Mouse (Mus musculus): ENCODE data around the gene Cish.
A peak's percentile ranks its signal among the peaks of the same experiment; 100 is the strongest.
"Not testable (repeated sequence)": the region's sequence is repeated elsewhere in the genome, so short reads cannot be mapped to it uniquely, and the experiment has no call there.

Gene Cish

GRCm38 (mm10) chr9:107298059-107298780, 2.4 kb downstream of the Cish start:
- peak; percentile 73 for DNase-seq (ENCODE audit: low read depth, low spot score)

GRCm38 (mm10) chr9:107298876-107299275, 3.0 kb downstream of the Cish start:
- peak; percentile 41 for DNase-seq (ENCODE audit: low read depth, low spot score)

DNA sequence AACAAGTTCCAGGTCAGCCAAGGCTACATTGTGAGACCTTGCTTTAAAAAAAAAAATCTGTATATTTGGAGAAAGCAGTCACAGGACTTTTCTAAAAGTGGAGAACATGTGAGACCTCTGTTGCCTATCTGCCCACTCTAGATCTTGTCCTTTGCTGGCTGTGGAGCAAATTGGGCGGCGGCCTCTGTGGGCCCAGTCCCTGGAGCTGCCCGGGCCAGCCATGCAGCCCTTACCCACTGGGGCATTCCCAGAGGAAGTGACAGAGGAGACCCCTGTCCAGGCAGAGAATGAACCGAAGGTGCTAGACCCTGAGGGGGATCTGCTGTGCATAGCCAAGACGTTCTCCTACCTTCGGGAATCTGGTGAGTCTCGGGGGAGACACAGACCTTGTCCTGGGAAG, 4.0 kb downstream of the Cish start:
- peak; percentile 10 for DNase-seq (ENCODE audit: low read depth, low spot score)

DNA sequence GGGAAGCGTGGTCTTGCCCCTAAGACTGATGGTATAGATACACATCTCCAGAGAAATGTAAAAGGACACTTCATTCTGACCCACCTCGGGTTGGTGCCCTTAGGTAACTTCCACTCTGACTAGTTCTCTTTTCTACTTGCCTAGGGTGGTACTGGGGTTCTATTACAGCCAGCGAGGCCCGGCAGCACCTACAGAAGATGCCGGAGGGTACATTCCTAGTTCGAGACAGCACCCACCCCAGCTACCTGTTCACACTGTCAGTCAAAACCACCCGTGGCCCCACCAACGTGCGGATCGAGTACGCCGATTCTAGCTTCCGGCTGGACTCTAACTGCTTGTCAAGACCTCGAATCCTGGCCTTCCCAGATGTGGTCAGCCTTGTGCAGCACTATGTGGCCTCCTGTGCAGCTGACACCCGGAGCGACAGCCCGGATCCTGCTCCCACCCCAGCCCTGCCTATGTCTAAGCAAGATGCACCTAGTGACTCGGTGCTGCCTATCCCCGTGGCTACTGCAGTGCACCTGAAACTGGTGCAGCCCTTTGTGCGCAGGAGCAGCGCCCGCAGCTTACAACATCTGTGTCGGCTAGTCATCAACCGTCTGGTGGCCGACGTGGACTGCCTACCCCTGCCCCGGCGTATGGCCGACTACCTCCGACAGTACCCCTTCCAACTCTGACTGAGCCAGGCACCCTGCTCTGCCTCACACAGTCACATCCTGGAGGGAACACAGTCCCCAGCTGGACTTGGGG, 4.6 kb downstream of the Cish start:
- DNase-seq (ENCODE audit: low read depth, low spot score): peak; percentile 47

DNA sequence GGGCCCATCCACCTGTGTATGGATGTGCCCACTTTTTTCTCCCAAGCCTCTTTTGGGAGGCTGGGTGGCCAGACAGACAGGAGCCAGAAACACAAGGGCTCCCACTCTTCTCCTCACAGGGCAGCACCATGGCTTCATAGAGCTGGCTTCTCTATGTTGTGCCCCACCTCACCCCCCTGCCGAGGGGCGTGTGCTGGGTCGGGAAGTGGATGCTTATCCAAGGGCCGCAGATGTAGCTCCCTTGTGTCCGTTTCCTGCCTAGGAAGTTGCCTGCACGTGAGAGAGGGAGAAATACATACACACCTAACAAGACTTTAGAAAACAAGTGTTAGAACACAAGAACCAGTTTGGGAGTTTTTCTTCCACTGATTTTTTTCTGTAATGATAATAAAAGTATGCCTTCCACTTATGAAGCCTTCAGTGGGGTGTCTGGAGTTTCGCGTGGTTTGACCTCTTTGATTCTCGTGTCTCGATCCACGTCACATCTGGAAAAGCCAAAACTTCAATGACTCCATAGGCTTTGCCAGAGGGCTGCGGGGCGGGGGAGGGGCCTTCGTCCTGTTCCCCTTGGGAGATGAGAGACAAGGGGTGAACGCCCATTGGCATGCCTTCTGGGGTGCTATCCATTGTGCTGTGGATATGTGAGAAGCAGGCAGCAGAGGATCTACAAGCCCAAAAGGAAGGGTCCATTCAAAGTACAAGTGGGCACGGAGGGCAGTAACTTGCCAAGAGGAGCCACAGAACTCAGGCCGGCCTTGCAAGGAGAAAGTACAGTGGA, 5.9 kb downstream of the Cish start:
- DNase-seq (ENCODE audit: low read depth, low spot score): peak; percentile 13

DNA sequence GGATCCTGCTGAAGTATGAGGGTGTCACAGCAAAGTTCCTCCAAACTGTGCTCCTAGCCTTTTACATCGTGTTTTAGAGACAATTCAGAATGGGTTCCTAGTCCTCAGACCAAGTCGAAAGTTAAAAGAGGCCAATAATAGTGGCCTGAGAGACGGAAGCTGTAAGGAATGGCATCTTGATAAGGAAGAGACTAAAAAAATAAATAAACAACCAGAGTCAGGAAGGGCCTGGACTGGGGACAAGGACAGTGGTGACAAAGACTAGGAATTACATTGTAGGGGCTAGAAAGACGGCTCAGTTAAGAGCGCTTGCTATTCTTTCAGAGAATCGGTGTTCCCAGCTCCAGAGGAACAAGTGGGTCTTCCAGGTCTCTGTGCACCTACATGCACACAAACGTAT, 6.8 kb downstream of the Cish start:
- DNase-seq (ENCODE audit: low read depth, low spot score): no peak

GRCm38 (mm10) chr9:107303121-107303820, 7.4 kb downstream of the Cish start:
- DNase-seq (ENCODE audit: low read depth, low spot score): peak; percentile 54

GRCm38 (mm10) chr9:107303900-107304299, 8.1 kb downstream of the Cish start:
- no peak for DNase-seq (ENCODE audit: low read depth, low spot score)

- DNase-seq (ENCODE audit: low read depth, low spot score): no peak
Observed at GRCm38 (mm10) chr9:107304383-107304782, 8.6 kb downstream of the Cish start.

DNA sequence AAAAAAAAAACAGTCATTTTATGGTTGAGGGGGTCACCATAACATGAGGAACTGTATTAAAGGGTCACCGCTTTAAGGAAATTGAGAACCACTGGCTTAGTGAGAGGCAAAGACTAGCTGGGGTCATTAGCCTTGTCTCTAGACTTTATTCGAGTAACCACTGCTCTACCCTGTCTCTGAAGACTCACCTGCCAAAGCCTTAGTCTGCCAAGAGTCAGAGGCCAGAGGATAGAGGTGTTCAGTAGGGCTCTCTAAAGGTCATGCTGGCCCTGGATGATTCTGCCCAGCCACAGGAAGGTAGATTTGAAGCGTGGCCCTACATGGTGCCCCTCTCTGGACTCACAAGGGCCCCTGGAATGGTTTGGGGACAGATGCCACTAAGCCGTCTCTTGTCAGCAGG, 9.2 kb downstream of the Cish start:
- DNase-seq (ENCODE audit: low read depth, low spot score): no peak

GRCm38 (mm10) chr9:107305601-107306542, 10.0 kb downstream of the Cish start:
- peak; percentile 82 for DNase-seq (ENCODE audit: low read depth, low spot score)

DNA sequence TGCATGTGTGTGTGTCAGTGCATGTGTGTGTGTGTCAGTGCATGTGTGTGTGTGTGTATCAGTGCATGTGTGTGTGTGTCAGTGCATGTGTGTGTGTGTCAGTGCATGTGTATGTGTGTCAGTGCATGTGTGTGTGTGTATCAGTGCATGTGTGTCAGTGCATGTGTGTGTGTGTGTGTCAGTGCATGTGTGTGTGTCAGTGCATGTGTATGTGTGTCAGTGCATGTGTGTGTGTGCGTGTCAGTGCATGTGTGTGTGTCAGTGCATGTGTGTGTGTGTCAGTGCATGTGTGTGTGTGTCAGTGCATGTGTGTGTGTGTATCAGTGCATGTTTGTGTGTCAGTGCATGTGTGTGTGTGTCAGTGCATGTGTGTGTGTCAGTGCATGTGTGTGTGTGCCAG, 10.8 kb downstream of the Cish start:
- not testable (repeated sequence) for DNase-seq (ENCODE audit: low read depth, low spot score)

- DNase-seq (ENCODE audit: low read depth, low spot score): peak; percentile 54
Observed at GRCm38 (mm10) chr9:107307099-107307872, 11.5 kb downstream of the Cish start.

GRCm38 (mm10) chr9:107307886-107308285, 12.1 kb downstream of the Cish start:
- peak; percentile 43 for DNase-seq (ENCODE audit: low read depth, low spot score)

DNA sequence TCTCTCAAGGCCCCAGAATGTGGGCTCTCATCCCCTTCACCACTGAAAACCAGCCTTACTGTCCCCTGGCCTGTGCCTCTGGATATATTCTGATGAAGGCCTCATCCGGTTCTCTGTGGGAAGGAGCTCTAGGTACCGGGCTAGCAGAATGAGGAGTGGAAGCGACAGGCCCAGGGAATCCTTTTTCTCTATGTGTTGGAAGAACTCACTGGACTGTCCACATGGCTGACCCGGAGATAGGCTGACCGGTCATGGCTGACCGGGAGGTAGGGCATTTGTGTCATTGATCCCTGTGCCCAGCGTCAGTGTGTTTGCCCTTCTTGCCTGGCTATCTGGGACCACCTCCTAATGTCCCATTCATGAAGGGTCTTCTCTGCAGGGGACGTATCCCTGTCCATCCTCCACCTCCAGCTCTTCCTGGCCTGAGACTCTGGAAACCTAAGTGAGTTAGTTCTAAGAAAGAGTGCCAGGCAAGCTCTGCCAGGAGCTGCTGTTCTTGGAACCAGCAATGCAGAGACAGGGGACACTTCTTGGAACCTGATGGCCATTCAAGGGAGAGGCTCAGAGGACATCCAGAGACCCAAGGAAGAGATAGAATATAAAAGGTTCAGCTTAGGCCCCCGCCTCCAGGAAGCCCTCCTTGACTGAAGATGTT, 12.6 kb downstream of the Cish start:
- DNase-seq (ENCODE audit: low read depth, low spot score): no peak

- DNase-seq (ENCODE audit: low read depth, low spot score): peak; percentile 49
Observed at GRCm38 (mm10) chr9:107309171-107309570, 13.3 kb downstream of the Cish start.

GRCm38 (mm10) chr9:107309600-107309999, 13.8 kb downstream of the Cish start:
- DNase-seq (ENCODE audit: low read depth, low spot score): no peak

GRCm38 (mm10) chr9:107312811-107313584, 17.2 kb downstream of the Cish start:
- DNase-seq (ENCODE audit: low read depth, low spot score): peak; percentile 92
